Mouse (Mus musculus) liver, embryonic 14.5 days (tissue): Measurements from ENCODE around the gene Cdc42ep3.

Experiments
- CTCF ChIP-seq: IDR thresholded peaks from 2 replicates; pipeline ENCODE4 v1.5.1; 2016; ENCODE audit warnings: antibody characterized with exemption, low read depth, control low read depth
- EP300 ChIP-seq: IDR thresholded peaks from 2 replicates; pipeline ENCODE4 v1.6.1; 2016; ENCODE audit warnings: antibody characterized with exemption, low read depth

GRCm38 (mm10) chr17:79303238-79303637 lies 51.7 kb downstream of the Cdc42ep3 start:
- TF ChIP-seq CTCF (no peak), EP300 (no peak)
